Mouse (Mus musculus) frontal cortex, postnatal 36 days (tissue): ENCODE measurements around the gene Ikbke.
A peak's percentile ranks its signal among the peaks of the same experiment; 100 is the strongest.
"Not testable (repeated sequence)": the region's sequence is repeated elsewhere in the genome, so short reads cannot be mapped to it uniquely, and the experiment has no call there.

Experiments
- DNase-seq, 2 experiments: peaks; one replicate each; pipeline ENCODE4 v3.0.0; 2022; ENCODE audit warnings: low spot score in 2 of 2

The Ikbke gene

DNA sequence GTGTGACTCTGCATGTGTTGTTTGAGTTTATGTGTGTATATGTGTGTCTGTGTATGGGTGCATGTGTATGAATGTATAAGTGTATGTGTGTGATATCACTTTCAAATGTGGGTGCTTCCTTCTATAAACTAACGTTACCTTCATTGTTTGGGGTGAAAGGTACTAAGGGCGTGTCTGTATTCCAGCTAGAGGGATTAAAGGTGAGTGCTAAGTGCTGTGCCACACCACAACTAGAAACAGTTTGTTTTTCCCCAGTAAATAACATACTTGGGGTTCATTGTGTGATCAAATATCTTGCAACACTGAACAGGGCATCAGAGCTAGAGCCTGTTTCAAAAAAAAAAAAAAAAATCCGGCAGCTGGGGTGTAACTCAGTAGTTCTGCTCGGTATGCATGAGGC lies 2.3 kb upstream of the Ikbke start:
- DNase-seq, result no peak

DNA sequence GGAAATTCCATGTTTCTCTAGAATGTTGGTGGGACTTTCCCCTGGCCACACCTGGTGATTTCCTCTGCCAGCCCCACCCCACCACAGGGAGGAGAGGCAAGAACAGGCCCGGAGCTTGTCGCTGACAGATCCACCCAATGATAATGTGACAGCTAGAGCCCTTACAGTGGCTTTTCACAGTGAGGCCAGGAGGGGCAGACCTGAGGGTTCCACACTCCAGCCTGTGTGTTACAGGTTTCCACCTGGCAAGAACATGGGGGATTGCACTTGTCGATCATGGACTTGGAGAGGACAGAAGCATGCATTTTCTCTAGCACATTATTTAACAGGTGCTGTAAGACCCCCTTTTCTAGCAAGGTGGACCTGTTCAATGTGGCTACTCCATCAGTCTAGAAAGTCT lies 874 bp upstream of the Ikbke start:
- DNase-seq, result no peak

DNA sequence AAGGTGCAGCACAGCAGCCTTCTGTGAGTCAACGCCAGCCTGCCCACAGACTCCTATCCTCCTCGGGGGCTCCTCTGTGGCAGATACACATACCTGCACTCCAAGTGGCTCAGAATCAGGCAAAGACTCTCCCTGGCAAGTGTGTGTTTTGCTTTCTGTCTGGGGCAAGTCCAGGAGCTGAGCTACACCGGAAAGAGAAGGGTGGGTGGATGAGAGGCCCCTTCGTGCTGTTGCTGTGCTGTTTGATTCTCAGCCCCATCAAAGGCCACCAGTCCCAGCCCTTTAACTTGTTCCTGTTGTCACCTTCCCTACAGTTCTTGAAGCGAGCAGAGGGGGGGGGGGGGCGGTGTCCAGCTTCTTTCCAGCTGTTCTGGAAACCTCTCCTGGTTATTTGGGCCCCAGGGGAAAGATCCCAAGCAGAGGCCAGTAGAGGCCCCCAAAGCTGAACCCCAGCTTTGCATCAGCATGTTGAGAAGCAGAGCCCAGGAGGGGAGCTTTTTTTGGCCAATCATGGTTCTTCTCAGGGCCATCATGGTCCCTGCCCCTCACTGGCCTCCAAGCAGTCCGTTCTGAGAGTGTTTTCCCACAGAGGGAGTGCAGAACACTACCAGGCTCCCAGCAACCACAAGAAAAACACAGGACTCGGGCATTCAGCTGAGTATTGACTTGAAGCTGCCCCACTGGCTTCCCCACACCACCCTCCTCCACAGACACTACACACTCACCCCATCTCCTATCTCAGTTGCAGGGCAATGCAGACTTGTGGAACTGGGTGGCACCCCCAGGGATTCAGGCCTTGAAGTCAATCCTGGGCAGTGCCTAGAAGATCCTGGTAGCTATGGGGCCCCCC lies 575 bp downstream of the Ikbke start:
- no peak for DNase-seq

DNA sequence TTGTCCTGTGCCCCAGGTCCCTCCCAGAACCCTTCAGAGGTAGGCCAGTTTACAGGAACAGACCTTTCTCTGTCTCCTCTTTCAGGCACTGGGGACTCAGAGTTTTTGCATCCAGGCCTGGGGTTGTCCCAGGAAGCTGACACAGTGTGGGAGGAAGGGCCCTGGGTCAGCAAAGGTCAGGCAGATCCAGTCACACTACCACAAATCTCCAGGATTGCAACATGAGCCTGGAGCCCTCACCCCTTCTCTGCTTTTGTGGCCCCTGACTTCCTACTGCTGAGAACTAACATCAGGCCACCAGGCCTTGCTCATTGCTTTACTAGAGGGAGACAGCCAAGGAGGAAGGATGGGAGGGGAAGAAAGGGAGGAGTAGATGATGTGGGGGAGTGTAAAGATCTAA lies 2.6 kb downstream of the Ikbke start:
- no peak for DNase-seq

DNA sequence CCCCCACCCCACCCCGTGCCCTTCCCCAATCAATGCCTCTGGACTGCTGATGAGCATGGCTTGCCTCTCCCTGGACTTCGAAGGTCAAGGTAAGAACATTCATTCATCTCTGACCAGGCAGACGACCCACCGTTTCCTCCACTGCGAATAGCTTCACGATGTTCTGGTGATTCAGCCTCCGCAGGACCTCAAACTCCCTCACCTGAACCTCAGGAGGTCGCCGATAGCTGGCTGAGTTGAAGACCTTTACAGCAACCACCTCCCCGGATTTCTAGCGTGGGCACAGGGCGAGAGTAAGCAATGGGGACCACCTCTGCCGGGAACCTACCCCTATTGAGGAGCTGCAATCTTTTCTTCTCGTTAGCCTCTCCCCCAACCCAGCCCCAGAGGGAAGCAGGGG lies 3.8 kb downstream of the Ikbke start:
- no peak for DNase-seq

GRCm38 (mm10) chr1:131274725-131275539 lies 4.5 kb downstream of the Ikbke start:
- no peak for DNase-seq

DNA sequence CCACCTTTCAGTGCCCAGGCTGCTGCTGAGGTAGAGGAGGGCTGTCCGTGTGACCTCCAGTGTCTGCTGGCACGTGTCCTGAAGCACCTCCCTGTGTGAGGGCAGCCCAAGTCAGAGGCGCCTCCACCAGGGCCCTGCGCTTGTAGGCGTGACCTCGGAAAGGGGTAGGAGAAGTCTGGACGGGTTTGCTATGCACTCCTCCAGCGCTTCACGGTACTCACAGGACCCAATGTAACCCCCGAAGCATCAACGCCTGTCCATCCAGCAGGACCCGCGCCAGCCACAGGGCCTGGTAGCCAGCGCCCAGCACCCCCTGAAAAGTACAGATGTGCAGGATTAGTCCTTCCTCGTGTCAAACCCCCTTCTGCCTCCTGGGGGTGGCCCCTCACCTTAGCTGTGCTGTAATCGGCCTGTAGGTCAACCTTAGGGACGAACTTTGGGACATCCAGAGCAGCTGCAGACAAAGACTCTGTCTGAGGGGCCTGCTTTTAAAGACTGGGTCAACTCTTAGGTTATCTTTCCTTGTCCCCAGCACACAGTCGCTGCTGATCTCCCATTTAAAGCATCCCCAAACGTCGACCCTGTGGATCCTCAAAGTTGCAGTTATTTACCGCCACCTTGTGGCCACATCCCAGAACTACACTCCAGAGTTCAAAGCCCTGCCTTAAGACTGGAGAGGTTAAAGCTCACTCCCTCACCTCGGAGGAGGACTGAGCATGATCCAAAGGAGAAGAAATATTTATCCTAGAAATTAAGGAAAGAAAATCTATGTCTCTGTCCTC lies 9.4 kb downstream of the Ikbke start:
- DNase-seq, result peak; percentile 78 to 80

GRCm38 (mm10) chr1:131268776-131269175 lies 10.6 kb downstream of the Ikbke start:
- no peak for DNase-seq

GRCm38 (mm10) chr1:131263905-131264304 lies 15.5 kb downstream of the Ikbke start:
- no peak for DNase-seq

- peak; percentile 74 for DNase-seq
These were observed 19.1 kb downstream of the Ikbke start for GRCm38 (mm10) chr1:131260309-131260656.

DNA sequence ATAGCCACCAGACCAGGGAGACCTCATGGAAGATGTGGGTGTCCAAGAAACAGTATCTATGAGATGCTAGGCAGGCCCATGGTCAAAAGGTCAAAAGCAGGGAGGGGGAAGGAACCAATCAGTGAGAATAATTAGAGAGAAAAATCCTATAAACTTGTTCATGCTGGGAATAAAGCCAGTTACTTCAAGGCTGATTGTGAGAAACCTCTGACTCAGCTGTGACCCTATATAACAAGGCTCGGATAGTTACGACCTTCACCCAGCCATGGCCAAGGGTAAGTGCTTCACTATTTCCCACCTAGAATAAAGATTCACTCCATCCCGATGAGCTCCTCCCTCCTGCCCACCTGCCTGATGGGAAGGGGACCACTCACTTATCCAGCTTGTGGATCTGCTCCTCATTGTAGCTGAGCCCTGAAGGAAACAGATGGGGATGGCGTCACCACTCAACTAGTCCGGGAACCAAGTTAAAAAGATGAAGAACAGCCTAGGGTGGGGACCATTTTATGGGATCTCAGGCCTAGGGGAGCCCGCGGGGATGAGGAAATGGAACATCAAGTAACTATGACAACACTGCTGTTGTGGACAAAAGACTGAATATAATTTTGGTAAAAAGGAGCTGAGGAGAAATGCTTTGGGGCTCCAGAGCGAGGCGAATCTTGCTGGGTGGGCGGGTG lies 19.6 kb downstream of the Ikbke start:
- no peak for DNase-seq

DNA sequence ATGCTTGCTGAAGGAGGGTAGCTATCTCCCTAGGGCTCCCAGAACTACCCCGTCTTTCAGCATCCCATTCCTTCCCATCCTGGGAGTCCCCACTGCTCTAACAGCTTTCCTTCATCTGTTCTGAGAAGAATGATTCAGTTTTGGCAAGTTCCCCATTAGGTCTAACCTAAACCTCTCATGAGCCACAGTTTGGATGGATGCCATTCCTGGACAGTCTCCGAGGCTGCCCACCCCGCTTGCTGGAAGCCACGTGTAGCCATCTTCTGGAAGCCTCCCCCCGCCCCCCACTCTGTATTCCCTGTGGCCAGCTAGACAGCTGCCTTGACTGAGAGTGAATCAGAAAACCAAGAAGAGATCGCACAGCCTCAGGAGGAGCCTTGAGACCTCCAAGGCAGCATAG lies 22.1 kb downstream of the Ikbke start:
- DNase-seq, result no peak

GRCm38 (mm10) chr1:131252516-131253250 lies 26.7 kb downstream of the Ikbke start:
- DNase-seq, result not testable (repeated sequence)

GRCm38 (mm10) chr1:131246433-131247395 lies 32.7 kb downstream of the Ikbke start:
- peak in 1 of 2 experiments; percentile 63 for DNase-seq

DNA sequence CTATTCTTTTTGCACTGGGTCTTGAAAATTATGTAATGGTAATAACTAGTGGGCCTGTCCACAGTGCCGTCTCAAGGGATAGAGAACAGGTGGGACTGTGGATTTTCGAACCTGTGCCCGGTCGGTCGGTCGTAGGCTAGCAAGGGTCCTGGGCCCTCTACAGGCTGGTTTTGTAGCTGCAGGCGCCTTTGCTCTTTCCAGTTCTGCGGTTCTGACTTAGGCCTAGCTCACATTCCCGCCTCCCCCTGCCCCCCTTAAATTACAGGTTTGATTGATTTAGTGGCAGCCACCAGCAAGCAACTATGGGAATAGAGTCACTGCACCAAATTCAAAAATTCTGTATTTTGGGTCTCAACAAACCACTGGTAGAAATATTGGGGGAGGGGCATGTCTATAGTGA lies 33.5 kb downstream of the Ikbke start:
- peak in 1 of 2 experiments; percentile 57 for DNase-seq

DNA sequence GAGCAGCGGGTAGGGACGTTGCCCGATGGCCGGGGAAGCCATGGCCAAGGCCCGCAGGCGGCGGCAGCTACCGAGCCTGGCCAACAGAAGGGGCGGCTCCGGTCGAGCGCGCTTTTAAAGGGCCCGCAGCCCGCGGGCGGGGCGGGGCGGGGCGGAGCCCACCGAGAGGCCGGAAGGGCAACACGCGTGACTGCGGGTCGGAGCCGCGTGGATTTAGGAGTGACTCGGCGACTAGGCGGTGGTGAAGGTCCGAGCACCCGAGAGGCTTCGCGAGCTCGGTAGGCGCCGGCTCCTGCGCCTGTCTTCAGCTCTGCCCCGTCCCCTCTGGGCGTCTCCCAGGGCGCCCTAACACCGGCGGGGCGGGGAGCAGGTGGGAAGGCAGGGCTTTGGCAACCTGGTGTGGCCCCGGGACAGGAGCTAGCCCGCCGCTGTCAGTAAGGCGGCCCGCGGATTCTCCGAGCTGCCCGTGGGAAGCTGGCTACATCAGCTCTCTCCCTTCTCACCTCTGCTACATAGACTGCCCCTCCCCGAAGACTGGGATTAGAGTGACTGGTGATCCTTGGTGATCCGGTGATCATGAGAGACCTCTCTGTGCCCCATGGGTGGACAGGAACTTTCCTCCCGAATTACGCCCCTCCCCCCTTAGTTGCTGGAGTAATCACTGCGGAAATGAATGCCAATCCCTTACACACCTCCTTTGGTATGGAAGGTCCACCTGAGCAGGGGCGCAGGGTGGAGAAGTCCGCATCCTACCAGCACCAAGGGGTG lies 34.1 kb downstream of the Ikbke start, which contains the start of gene Rassf5:
TSS of gene Rassf5 (minus strand) at position 170 of the 768 bp plus-strand sequence.
- DNase-seq, result peak; percentile 61 to 68

GRCm38 (mm10) chr1:131244536-131245088 lies 34.8 kb downstream of the Ikbke start:
- DNase-seq, result no peak

DNA sequence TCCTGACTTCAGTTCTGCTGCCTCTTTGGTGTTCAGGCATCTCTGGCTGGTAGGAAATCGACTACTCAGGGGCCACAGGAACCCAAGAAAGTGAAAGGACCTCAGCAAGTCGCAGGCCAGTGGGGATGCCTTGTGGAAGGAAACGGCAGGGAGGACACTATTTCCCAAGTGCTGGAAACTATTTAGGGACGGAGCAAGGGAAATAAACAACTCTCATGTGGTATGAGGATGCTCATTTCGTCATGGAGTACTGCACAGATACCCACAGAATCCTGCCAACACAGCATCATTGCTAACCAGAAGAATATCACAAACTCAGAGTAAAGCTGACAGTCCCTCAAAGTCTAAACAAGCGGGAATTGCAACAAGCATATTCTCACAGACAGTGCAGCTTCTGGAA lies 36.5 kb downstream of the Ikbke start:
- DNase-seq, result no peak
